Mouse (Mus musculus): ENCODE results near the gene Pdzrn3. TPM values are rescaled to one million over a fixed set of nuclear protein-coding genes. Genes with fewer than 3 reads are reported as not detected.

Pdzrn3 gene
- polyA plus RNA-seq, 1 experiment from 2014 or later = 5.5 TPM

- Histone ChIP-seq H3K9ac (ENCODE audit: low read depth, low read length) (no peak overlapping the region; the same call in 1 of the 2 replicates), H3K36me3 (ENCODE audit: control insufficient read depth, insufficient read depth) (no peaks in the 10 kb centered on the region), H3K4me1 (replicated peaks; ENCODE audit: control insufficient read depth, insufficient read depth, low read length) (peaks cover 15% of the 10 kb centered on the region), H3K27me3 (replicated peaks; ENCODE audit: control insufficient read depth, insufficient read depth, low read length) (peaks cover 6% of the 10 kb centered on the region; the same call in 1 of the 2 replicates), H3K4me2 (replicated peaks; ENCODE audit: low read depth) (peak overlapping the region; percentile 38; the same call in 1 of the 2 replicates), H3K27ac (ENCODE audit: low read depth, low read length) (no peak overlapping the region), H3K4me3 (ENCODE audit: low read depth, low read length) (no peak overlapping the region), H3K9me3 (ENCODE audit: control insufficient read depth) (no peaks in the 10 kb centered on the region)
- peak; percentile 97 for ATAC-seq
- no peak for TF ChIP-seq CTCF (IDR thresholded peaks at IDR 0.05; ENCODE audit: low read depth)
- WGBS = 24% methylated on average over 15 of the region's 15 CpGs
These were observed 106.1 kb downstream of the Pdzrn3 start for GRCm38 (mm10) chr6:101271378-101272135.

- Histone ChIP-seq H3K36me3 (ENCODE audit: control insufficient read depth, insufficient read depth) (no peaks in the 10 kb centered on the region), H3K27me3 (replicated peaks; ENCODE audit: control insufficient read depth, insufficient read depth, low read length) (peaks cover 6% of the 10 kb centered on the region; the same call in 1 of the 2 replicates), H3K4me3 (ENCODE audit: low read depth, low read length) (no peak overlapping the region), H3K9ac (ENCODE audit: low read depth, low read length) (no peak overlapping the region), H3K4me1 (replicated peaks; ENCODE audit: control insufficient read depth, insufficient read depth, low read length) (peaks cover 15% of the 10 kb centered on the region), H3K4me2 (replicated peaks; ENCODE audit: low read depth) (no peak overlapping the region), H3K9me3 (ENCODE audit: control insufficient read depth) (no peaks in the 10 kb centered on the region), H3K27ac (ENCODE audit: low read depth, low read length) (no peak overlapping the region)
- ATAC-seq = no peak
- TF ChIP-seq CTCF (IDR thresholded peaks at IDR 0.05; ENCODE audit: low read depth) = no peak
- WGBS = 55% methylated on average over 7 of the region's 7 CpGs
These were observed 107.4 kb downstream of the Pdzrn3 start for GRCm38 (mm10) chr6:101270095-101270826.

- Histone ChIP-seq H3K9ac (ENCODE audit: low read depth, low read length) (no peak overlapping the region), H3K27ac (ENCODE audit: low read depth, low read length) (no peak overlapping the region), H3K4me3 (ENCODE audit: low read depth, low read length) (no peak overlapping the region), H3K9me3 (ENCODE audit: control insufficient read depth) (no peaks in the 10 kb centered on the region), H3K36me3 (ENCODE audit: control insufficient read depth, insufficient read depth) (no peaks in the 10 kb centered on the region), H3K27me3 (replicated peaks; ENCODE audit: control insufficient read depth, insufficient read depth, low read length) (peaks cover 6% of the 10 kb centered on the region; the same call in 1 of the 2 replicates), H3K4me1 (replicated peaks; ENCODE audit: control insufficient read depth, insufficient read depth, low read length) (peaks cover 15% of the 10 kb centered on the region), H3K4me2 (replicated peaks; ENCODE audit: low read depth) (no peak overlapping the region)
- ATAC-seq = no peak
- no peak for TF ChIP-seq CTCF (IDR thresholded peaks at IDR 0.05; ENCODE audit: low read depth)
- 65% methylated on average over 10 of the region's 10 CpGs for WGBS
These were observed 108.2 kb downstream of the Pdzrn3 start for GRCm38 (mm10) chr6:101269335-101270094.

- Histone ChIP-seq H3K9me3 (ENCODE audit: control insufficient read depth) (no peaks in the 10 kb centered on the region), H3K4me1 (replicated peaks; ENCODE audit: control insufficient read depth, insufficient read depth, low read length) (peaks cover 15% of the 10 kb centered on the region), H3K27ac (ENCODE audit: low read depth, low read length) (no peak overlapping the region), H3K4me2 (replicated peaks; ENCODE audit: low read depth) (no peak overlapping the region), H3K27me3 (replicated peaks; ENCODE audit: control insufficient read depth, insufficient read depth, low read length) (peaks cover 6% of the 10 kb centered on the region; the same call in 1 of the 2 replicates), H3K4me3 (ENCODE audit: low read depth, low read length) (no peak overlapping the region), H3K9ac (ENCODE audit: low read depth, low read length) (no peak overlapping the region), H3K36me3 (ENCODE audit: control insufficient read depth, insufficient read depth) (no peaks in the 10 kb centered on the region)
- WGBS = 54% methylated on average over 1 of the region's 1 CpGs
- ATAC-seq = no peak
- TF ChIP-seq CTCF (IDR thresholded peaks at IDR 0.05; ENCODE audit: low read depth) = no peak
These were observed 109.4 kb downstream of the Pdzrn3 start for GRCm38 (mm10) chr6:101268266-101268665.

- Histone ChIP-seq H3K36me3 (ENCODE audit: control insufficient read depth, insufficient read depth) (no peaks in the 10 kb centered on the region), H3K9me3 (ENCODE audit: control insufficient read depth) (no peaks in the 10 kb centered on the region), H3K4me1 (replicated peaks; ENCODE audit: control insufficient read depth, insufficient read depth, low read length) (peaks cover 7% of the 10 kb centered on the region), H3K9ac (ENCODE audit: low read depth, low read length) (no peak overlapping the region), H3K4me2 (replicated peaks; ENCODE audit: low read depth) (no peak overlapping the region), H3K4me3 (ENCODE audit: low read depth, low read length) (no peak overlapping the region), H3K27me3 (replicated peaks; ENCODE audit: control insufficient read depth, insufficient read depth, low read length) (peaks cover 6% of the 10 kb centered on the region; the same call in 1 of the 2 replicates), H3K27ac (ENCODE audit: low read depth, low read length) (no peak overlapping the region)
- 18% methylated on average over 1 of the region's 1 CpGs for WGBS
- ATAC-seq = peak; percentile 32; the same call in 1 of the 2 replicates
- peak; percentile 95 for TF ChIP-seq CTCF (IDR thresholded peaks at IDR 0.05; ENCODE audit: low read depth)
These were observed 110.9 kb downstream of the Pdzrn3 start for GRCm38 (mm10) chr6:101266787-101267186.
